Mouse (Mus musculus) stomach, postnatal 0 days (tissue): ENCODE measurements around the gene Tbc1d16. TPM values are rescaled to one million over a fixed set of nuclear protein-coding genes. Genes with fewer than 3 reads are reported as not detected.

ENCODE experiments used
- ATAC-seq: fragments of 200-750 bp; cut with Nextera tagmentation; 2 replicates; pipeline ENCODE4 v1.8.0; 2017; ENCODE audit not compliant: low FRiP score, low TSS enrichment
- DNase-seq: peaks from one replicate; pipeline ENCODE4 v3.0.0-alpha.2; 2016; ENCODE audit warnings: low spot score
- H3K27ac ChIP-seq: fragments of 300-500 bp; sonication (generic); replicated peaks from 2 replicates; pipeline ENCODE4 v1.5.1; 2014; ENCODE audit warnings: mild to moderate bottlenecking, control low read depth
- H3K27me3 ChIP-seq: fragments of 300-500 bp; sonication (generic); 2 replicates; pipeline ENCODE4 v1.6.1; 2014; ENCODE audit warnings: low read length; ENCODE audit not compliant: control insufficient read depth, insufficient read depth
- H3K36me3 ChIP-seq: fragments of 300-500 bp; sonication (generic); 2 replicates; pipeline ENCODE4 v1.6.1; 2014; ENCODE audit warnings: low read length, mixed read lengths; ENCODE audit not compliant: control insufficient read depth, insufficient read depth
- H3K4me1 ChIP-seq: fragments of 300-500 bp; sonication (generic); replicated peaks from 2 replicates; pipeline ENCODE4 v1.6.1; 2014; ENCODE audit warnings: antibody characterized with exemption; ENCODE audit not compliant: control insufficient read depth, insufficient read depth
- H3K4me2 ChIP-seq: fragments of 300-500 bp; sonication (generic); replicated peaks from 2 replicates; pipeline ENCODE4 v1.6.1; 2014; ENCODE audit warnings: low read depth, mild to moderate bottlenecking, control low read depth, moderate library complexity
- H3K4me3 ChIP-seq: fragments of 300-500 bp; sonication (generic); 2 replicates; pipeline ENCODE4 v1.5.1; 2014; ENCODE audit warnings: low read depth, low read length, control low read depth
- H3K9ac ChIP-seq: fragments of 300-500 bp; sonication (generic); 2 replicates; pipeline ENCODE4 v1.6.1; 2014; ENCODE audit warnings: mild to moderate bottlenecking, low read length, control low read depth, mixed read lengths
- H3K9me3 ChIP-seq: fragments of 300-500 bp; sonication (generic); 2 replicates; pipeline ENCODE4 v1.6.1; 2016; ENCODE audit warnings: low read length; ENCODE audit not compliant: control insufficient read depth
- CTCF ChIP-seq: IDR thresholded peaks from 2 replicates; pipeline ENCODE4 v1.5.1; 2016; ENCODE audit warnings: antibody characterized with exemption, low read depth, mild to moderate bottlenecking, moderate library complexity
- EP300 ChIP-seq: optimal IDR thresholded peaks from 2 replicates; pipeline ENCODE3; 2016; ENCODE audit warnings: antibody characterized with exemption
- WGBS: fragments of 180-500 bp; shearing (Covaris S2); extraction: QIAGEN DNeasy Blood & Tissue Kit; methylation state at CpG from one replicate; pipeline ENCODE4 v1.1.7; 2014; 5-methylcytosine and 5-hydroxymethylcytosine counted together
- polyA plus RNA-seq: library from polyadenylated mRNA; unstranded; fragments of >200 nt; fragmentation: Nextera tagmentation; extraction: Ambion mirVana; gene quantifications from 2 replicates; pipeline ENCODE4 v1.2.1, GENCODE M21; 2015

Tbc1d16 gene
- polyA plus RNA-seq, 1 experiment from 2014 or later, result 6.3 TPM

GRCm38 (mm10) chr11:119211604-119212309, 16.5 kb downstream of the Tbc1d16 start:
- Histone ChIP-seq H3K4me1 (peaks cover 29% of the 10 kb centered on the region), H3K4me2 (no peak overlapping the region)
- DNase-seq, result no peak

GRCm38 (mm10) chr11:119210321-119211100, 17.8 kb downstream of the Tbc1d16 start:
- ATAC-seq (no peak), DNase-seq (no peak)
- peak overlapping the region; percentile 27; the same call in 1 of the 2 replicates for H3K4me2 ChIP-seq
- no peak for TF ChIP-seq CTCF
- H3K4me3 ChIP-seq, result no peak overlapping the region
- 53% methylated on average over 31 of the region's 32 CpGs for WGBS
- no peak overlapping the region for H3K9ac ChIP-seq
- no peak overlapping the region for H3K27ac ChIP-seq
- no peaks in the 10 kb centered on the region; the same call in none of the 2 replicates for H3K36me3 ChIP-seq
- H3K27me3 ChIP-seq, result no peaks in the 10 kb centered on the region
- peaks cover 20% of the 10 kb centered on the region for H3K4me1 ChIP-seq
- H3K9me3 ChIP-seq, result no peaks in the 10 kb centered on the region

More at GRCm38 (mm10) chr11:119211604-119212309, 16.5 kb downstream of the Tbc1d16 start:
- H3K9ac ChIP-seq, result no peak overlapping the region
- no peak for TF ChIP-seq CTCF
- no peak for TF ChIP-seq EP300
- no peaks in the 10 kb centered on the region for H3K27me3 ChIP-seq
- H3K9me3 ChIP-seq, result no peaks in the 10 kb centered on the region
- H3K4me3 ChIP-seq, result no peak overlapping the region
- 74% methylated on average over 21 of the region's 21 CpGs for WGBS
- no peak for ATAC-seq
- no peak overlapping the region for H3K27ac ChIP-seq
- H3K36me3 ChIP-seq, result no peaks in the 10 kb centered on the region; the same call in none of the 2 replicates

- no peak overlapping the region for H3K27ac ChIP-seq
These were observed 18.8 kb downstream of the Tbc1d16 start for GRCm38 (mm10) chr11:119209371-119210025.

GRCm38 (mm10) chr11:119208870-119209370, 19.4 kb downstream of the Tbc1d16 start:
- Histone ChIP-seq H3K9me3 (no peaks in the 10 kb centered on the region), H3K36me3 (no peaks in the 10 kb centered on the region; the same call in none of the 2 replicates), H3K9ac (no peak overlapping the region), H3K27ac (no peak overlapping the region), H3K4me2 (no peak overlapping the region), H3K4me3 (no peak overlapping the region), H3K4me1 (peaks cover 11% of the 10 kb centered on the region), H3K27me3 (no peaks in the 10 kb centered on the region)
- TF ChIP-seq EP300, result no peak
- TF ChIP-seq CTCF, result no peak
- ATAC-seq (no peak), DNase-seq (no peak)
- 89% methylated on average over 18 of the region's 20 CpGs for WGBS

More at GRCm38 (mm10) chr11:119209371-119210025, 18.8 kb downstream of the Tbc1d16 start:
- no peaks in the 10 kb centered on the region; the same call in none of the 2 replicates for H3K36me3 ChIP-seq
- H3K4me3 ChIP-seq, result no peak overlapping the region
- ATAC-seq (peak; percentile 34; the same call in 1 of the 2 replicates), DNase-seq (no peak)
- 61% methylated on average over 10 of the region's 10 CpGs for WGBS
- H3K4me1 ChIP-seq, result peaks cover 12% of the 10 kb centered on the region
- no peak overlapping the region for H3K9ac ChIP-seq
- H3K4me2 ChIP-seq, result no peak overlapping the region
- H3K9me3 ChIP-seq, result no peaks in the 10 kb centered on the region
- TF ChIP-seq EP300 (no peak), CTCF (no peak)
- H3K27me3 ChIP-seq, result no peaks in the 10 kb centered on the region

- DNase-seq, result no peak
- ATAC-seq, result no peak
These were observed 20.3 kb downstream of the Tbc1d16 start for GRCm38 (mm10) chr11:119207986-119208385.

More at GRCm38 (mm10) chr11:119207986-119208385, 20.3 kb downstream of the Tbc1d16 start:
- Histone ChIP-seq H3K27me3 (no peaks in the 10 kb centered on the region), H3K4me3 (no peak overlapping the region), H3K36me3 (no peaks in the 10 kb centered on the region; the same call in none of the 2 replicates), H3K4me2 (no peak overlapping the region), H3K9me3 (no peaks in the 10 kb centered on the region), H3K4me1 (peaks cover 5% of the 10 kb centered on the region), H3K9ac (no peak overlapping the region), H3K27ac (no peak overlapping the region)
- no peak for TF ChIP-seq EP300
- no peak for TF ChIP-seq CTCF
- WGBS, result 91% methylated on average over 6 of the region's 6 CpGs
